Mouse (Mus musculus) bone marrow, adult 2 months (tissue): ENCODE data around the gene Cdh23. TPM values are rescaled to one million over a fixed set of nuclear protein-coding genes. Genes with fewer than 3 reads are reported as not detected.

Experiments used
- H3K27ac ChIP-seq: fragments of 200-500 bp; 2 replicates; pipeline ENCODE4 v1.5.1; 2012; ENCODE audit warnings: low read depth, mild to moderate bottlenecking, control low read depth, inconsistent platforms, low read length; ENCODE audit not compliant: control insufficient read depth, poor library complexity, insufficient read depth
- H3K4me1 ChIP-seq: fragments of 200-500 bp; 2 replicates; pipeline ENCODE4 v1.6.1; 2011; ENCODE audit warnings: low read length; ENCODE audit not compliant: control insufficient read depth, insufficient read depth
- H3K4me3 ChIP-seq: fragments of 200-500 bp; replicated peaks from 2 replicates; pipeline ENCODE3; 2011; ENCODE audit warnings: mild to moderate bottlenecking, low read depth, low read length, control low read depth; ENCODE audit not compliant: control insufficient read depth
- CTCF ChIP-seq: fragments of 200-500 bp; IDR thresholded peaks from 2 replicates; pipeline ENCODE4 v1.5.1; 2011; ENCODE audit warnings: low read length, control low read depth; ENCODE audit not compliant: control insufficient read depth, insufficient read depth
- POLR2A ChIP-seq: fragments of 200-500 bp; IDR thresholded peaks from 2 replicates; pipeline ENCODE4 v1.6.1; 2011; ENCODE audit warnings: low read depth, mild to moderate bottlenecking, control low read depth, low read length, borderline replicate concordance; ENCODE audit not compliant: control insufficient read depth
- WGBS: fragments of 180-500 bp; shearing (Covaris S2); methylation state at CpG from one replicate; pipeline ENCODE4 v1.1.7; 2018; 5-methylcytosine and 5-hydroxymethylcytosine counted together
- polyA plus RNA-seq: library from polyadenylated mRNA; stranded (reverse); fragments of >200 nt; gene quantifications from 2 replicates; pipeline ENCODE4 v1.2.4, GENCODE M21; 2011; ENCODE audit warnings: low replicate concordance; ENCODE audit not compliant: missing spikeins, insufficient read depth, insufficient read length

The Cdh23 gene
- polyA plus RNA-seq, 1 experiment = 1.8 TPM

DNA sequence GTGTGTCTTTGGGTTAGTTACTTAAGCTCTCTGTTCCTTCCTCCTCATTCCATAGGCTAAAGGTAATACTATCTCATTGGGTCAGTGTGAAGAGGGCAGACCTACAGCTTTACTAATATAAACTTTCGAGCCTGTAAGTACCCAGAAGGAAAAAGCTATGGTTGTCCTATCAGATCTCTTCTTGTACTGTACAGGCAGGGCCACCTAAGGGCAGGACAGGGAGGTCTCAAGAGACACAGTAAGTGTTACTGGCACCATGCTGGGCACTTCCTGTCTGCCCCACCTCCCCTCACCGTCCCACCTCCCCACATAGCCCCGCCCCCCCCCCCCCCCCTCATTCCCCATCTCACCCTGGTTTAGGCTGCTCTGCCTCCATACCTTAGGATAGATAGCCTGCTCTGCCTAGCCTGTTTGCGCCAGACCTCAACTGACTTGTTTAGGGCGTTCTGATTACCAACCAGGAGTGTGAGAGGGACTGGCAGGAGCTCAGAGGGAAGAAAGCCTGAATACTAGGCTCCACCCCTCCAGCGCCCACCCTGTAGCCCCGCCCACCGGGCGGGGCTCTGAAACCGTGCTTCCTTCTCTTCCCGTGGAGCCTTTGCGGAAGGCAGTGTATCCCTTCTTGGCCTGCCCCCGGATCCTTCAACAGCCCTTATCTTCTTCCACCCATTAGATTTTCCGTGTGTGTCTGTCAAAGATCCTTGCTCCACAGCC lies 160.0 kb downstream of the Cdh23 start:
- H3K4me1 ChIP-seq = no peaks in the 10 kb centered on the region
- TF ChIP-seq CTCF (no peak), POLR2A (no peak)
- H3K4me3 ChIP-seq = no peak overlapping the region
- WGBS = 17% methylated on average over 14 of the region's 14 CpGs
- no peak overlapping the region for H3K27ac ChIP-seq

DNA sequence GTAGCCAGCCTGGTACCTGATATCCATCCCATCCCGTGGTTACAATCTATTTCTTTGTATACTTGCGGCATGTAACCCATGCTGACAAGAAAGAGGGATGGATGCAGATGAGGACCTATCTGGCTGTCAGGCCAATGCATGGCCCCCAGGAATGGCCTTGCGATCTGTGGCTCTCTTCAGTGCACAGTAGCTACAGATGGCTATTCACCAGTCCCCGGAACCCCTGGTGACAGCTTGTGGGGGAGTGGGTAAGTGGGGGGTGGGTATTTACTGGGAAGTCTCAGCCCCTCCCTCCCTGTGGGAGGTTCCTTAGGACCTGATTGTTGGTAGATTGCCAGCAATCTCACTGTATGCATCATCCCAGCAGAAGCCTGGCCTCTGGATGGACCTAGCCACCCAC lies 163.8 kb downstream of the Cdh23 start:
- no peaks in the 10 kb centered on the region for H3K4me1 ChIP-seq
- 78% methylated on average over 4 of the region's 4 CpGs for WGBS
- TF ChIP-seq CTCF (peak; percentile 6; the same call in 1 of the 2 replicates), POLR2A (no peak)
- H3K4me3 ChIP-seq = no peak overlapping the region
- H3K27ac ChIP-seq = no peak overlapping the region

DNA sequence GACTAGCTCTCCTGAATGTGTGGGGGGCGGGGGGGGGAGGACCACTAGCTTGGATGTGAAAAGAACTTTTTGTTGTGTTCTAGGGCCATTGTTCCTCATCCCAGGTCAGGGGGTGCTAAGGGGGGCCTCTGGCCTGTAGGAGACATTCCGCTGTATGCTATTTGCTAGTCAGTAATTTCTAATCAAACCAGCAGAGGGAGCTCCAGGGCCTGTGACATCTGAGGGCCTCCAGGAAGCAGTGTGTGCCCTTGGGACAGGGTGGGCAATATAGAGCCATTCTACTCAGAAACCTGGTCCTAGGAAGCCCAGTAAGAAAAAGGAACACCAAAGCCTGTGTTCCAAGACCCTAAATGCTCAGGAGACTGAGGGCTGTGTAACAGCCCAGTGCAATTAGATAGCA lies 164.9 kb downstream of the Cdh23 start:
- H3K27ac ChIP-seq = no peak overlapping the region
- no peak overlapping the region for H3K4me3 ChIP-seq
- 30% methylated on average over 2 of the region's 2 CpGs for WGBS
- TF ChIP-seq CTCF (peak; percentile 75), POLR2A (no peak)
- H3K4me1 ChIP-seq = no peaks in the 10 kb centered on the region

DNA sequence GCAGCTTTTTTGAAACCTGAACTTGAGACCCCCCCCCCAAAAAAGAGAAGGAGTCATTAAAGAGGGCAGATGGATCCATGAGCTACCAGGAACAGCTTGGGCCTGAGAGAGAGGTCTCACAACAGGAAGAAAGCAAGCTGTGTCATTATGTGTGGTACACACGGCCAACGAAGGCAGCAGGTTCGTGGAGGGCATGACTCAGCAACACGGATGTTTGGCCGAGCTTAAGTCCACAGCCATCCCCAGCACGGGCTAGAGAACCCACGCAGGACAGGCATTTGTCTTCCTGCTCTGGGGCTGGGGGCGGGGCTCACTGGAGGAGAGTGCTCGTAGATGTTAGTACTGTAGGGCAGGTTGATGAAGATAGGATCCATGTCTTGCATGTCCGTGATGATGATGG lies 165.7 kb downstream of the Cdh23 start:
- Histone ChIP-seq H3K4me3 (no peak overlapping the region), H3K4me1 (no peaks in the 10 kb centered on the region), H3K27ac (no peak overlapping the region)
- TF ChIP-seq CTCF = no peak
- TF ChIP-seq POLR2A = no peak
- 24% methylated on average over 10 of the region's 10 CpGs for WGBS

DNA sequence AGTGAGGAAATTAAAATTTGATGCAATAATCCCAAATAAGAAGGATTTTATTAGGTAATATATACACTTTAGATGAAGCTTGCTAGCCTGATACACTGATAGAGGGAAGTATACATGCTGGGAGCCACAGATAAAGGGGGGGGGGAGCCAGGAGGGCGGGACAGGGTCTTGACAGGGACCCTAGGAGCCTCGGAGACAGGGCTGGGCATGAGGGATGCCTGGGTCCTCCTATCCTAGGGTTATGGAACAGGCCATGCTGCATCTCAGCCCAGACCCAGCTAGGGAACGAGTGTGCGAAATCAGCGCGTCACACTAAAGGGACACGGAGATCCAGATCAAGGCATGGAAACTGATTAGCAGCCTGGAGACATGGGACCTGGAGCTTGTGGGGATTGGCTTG lies 168.3 kb downstream of the Cdh23 start:
- Histone ChIP-seq H3K4me3 (no peak overlapping the region), H3K27ac (no peak overlapping the region), H3K4me1 (no peaks in the 10 kb centered on the region)
- 70% methylated on average over 7 of the region's 7 CpGs for WGBS
- no peak for TF ChIP-seq CTCF
- no peak for TF ChIP-seq POLR2A

DNA sequence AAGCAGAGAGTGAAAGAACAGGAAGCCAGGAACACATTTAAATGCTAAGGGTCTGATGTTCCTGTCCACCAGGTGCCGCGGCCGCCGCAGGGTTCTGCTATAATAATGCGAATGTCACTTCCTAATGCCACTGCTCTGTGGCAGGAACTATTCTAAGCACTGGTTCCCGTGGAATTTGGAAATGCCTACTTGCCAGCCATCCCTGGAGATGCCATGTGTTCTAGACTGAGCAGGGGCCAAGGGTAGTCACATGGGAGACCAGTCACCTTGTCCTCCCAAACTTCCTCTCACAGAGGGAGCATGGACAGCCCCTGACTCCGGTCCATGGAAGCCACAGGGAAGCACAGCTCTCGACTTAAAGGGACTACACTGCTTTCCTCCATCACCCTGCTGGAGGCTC lies 171.2 kb downstream of the Cdh23 start:
- Histone ChIP-seq H3K27ac (no peak overlapping the region), H3K4me3 (no peak overlapping the region), H3K4me1 (no peaks in the 10 kb centered on the region)
- TF ChIP-seq POLR2A (no peak), CTCF (no peak)
- 14% methylated on average over 8 of the region's 8 CpGs for WGBS

DNA sequence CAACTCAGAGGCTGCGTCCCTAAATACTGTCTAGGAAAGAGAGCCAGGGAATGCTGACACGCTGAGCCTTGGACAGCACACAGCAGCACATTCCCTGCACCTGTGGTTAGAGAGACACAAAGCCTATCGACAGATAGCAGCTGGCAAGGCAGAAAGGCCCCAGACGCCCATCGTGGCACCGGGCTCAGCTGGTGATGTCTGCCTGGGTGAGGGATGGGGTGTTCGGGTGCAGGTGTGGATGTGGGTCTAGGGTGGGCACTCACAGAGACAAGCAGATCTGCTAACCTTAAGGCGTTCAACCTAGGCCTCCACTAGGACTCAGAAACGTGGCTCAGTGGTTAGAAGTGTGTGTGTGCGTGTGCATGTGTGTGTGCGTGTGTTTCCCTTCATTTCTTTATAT lies 180.0 kb downstream of the Cdh23 start:
- no peak for TF ChIP-seq CTCF
- TF ChIP-seq POLR2A = no peak
- Histone ChIP-seq H3K4me3 (no peak overlapping the region), H3K4me1 (no peaks in the 10 kb centered on the region), H3K27ac (no peak overlapping the region)
- WGBS = 77% methylated on average over 11 of the region's 11 CpGs

DNA sequence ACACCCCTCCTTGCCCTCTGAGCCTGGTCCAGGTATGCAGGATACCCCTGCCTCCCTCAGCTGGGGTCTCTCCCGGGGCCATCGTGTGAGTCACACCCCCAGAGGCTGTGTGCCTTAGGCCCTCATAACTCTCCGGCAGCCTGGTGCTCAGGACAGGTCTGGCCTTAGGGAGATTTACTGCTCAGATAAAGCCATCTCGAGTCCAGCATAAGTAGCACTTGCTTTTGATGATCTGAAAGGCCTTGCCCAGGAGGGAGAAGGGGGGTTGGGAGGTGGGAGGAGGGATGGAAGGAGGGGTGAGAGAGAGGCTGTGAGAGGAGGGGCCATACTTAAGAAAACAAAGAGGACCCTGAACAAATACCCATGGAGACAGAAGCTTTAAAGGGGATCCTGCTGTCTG lies 197.8 kb downstream of the Cdh23 start:
- Histone ChIP-seq H3K4me1 (no peaks in the 10 kb centered on the region), H3K27ac (no peak overlapping the region), H3K4me3 (no peak overlapping the region)
- WGBS = 53% methylated on average over 4 of the region's 4 CpGs
- TF ChIP-seq CTCF = no peak
- no peak for TF ChIP-seq POLR2A

DNA sequence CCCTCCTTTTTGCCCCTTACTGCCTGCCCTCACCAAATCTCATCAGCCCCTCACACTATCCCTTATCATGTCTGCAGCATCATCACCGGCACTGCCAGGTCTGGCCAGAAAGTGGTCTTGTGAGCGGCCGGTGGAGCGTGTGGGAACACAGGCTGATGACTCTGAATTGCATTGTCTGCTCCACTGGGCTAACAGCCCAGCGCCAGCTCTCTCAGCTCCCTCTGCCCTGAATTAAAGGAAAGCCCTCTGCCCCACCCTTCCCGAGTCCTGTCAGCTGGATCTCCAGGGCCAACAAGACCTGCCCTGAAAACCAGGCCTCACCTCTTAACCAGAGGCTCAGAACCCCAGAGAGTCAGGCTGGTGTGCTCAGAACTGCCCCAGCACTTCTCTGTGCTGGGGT lies 201.2 kb downstream of the Cdh23 start:
- WGBS = 54% methylated on average over 6 of the region's 6 CpGs
- no peak overlapping the region for H3K27ac ChIP-seq
- no peak for TF ChIP-seq CTCF
- no peak for TF ChIP-seq POLR2A
- no peaks in the 10 kb centered on the region for H3K4me1 ChIP-seq
- no peak overlapping the region for H3K4me3 ChIP-seq
